Mouse (Mus musculus): ENCODE results near the gene Trmt112. TPM values are rescaled to one million over a fixed set of nuclear protein-coding genes. Genes with fewer than 3 reads are reported as not detected.

Trmt112 gene
- polyA plus RNA-seq, 1 experiment from 2014 or later: 150 TPM

DNA sequence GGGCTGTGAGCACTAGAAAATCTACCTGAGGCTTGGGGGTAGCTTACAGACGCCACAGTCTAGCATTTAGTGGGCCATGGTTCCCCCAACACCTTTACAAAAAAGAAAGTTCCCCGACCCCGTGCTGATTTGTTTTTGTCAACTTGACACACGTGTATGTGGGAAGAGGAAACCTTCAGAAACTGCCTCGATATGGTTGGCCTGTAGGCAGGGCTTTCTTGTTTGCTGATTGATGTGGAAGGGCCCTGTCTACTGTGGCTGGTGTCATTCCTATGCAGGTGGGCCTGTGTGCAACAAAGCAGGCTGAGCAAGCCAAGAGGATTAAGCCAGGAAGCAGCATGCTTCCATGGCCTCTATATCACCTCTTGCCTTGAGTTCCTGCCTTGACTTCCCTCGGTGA lies 3.5 kb downstream of the Trmt112 start:
- Histone ChIP-seq H3K36me3 (ENCODE audit: control insufficient read depth, insufficient read depth, low read length) (peaks cover 34% of the 10 kb centered on the region), H3K9ac (ENCODE audit: low read length) (no peak overlapping the region), H3K4me2 (ENCODE audit: low read length) (no peak overlapping the region), H3K4me1 (ENCODE audit: control insufficient read depth, insufficient read depth, low read length) (peaks cover 11% of the 10 kb centered on the region), H3K27ac (ENCODE audit: low read depth, low read length) (no peak overlapping the region), H3K4me3 (ENCODE audit: low read depth, low read length) (no peak overlapping the region), H3K27me3 (replicated peaks; ENCODE audit: control insufficient read depth, insufficient read depth, low read length) (no peaks in the 10 kb centered on the region), H3K9me3 (replicated peaks; ENCODE audit: control insufficient read depth, low read length) (no peaks in the 10 kb centered on the region)
- DNase-seq (ENCODE audit: low spot score): no peak
- no peak for ATAC-seq
- 89% methylated on average over 6 of the region's 6 CpGs for WGBS

- ATAC-seq: no peak
These were observed 4.5 kb downstream of the Trmt112 start for GRCm38 (mm10) chr19:6913991-6914390.

GRCm38 (mm10) chr19:6914540-6914939 lies 5.0 kb downstream of the Trmt112 start:
- no peak for DNase-seq (ENCODE audit: low spot score)
- WGBS: 92% methylated on average over 9 of the region's 9 CpGs

More at GRCm38 (mm10) chr19:6913991-6914390, 4.5 kb downstream of the Trmt112 start:
- H3K9me3 ChIP-seq (replicated peaks; ENCODE audit: control insufficient read depth, low read length): no peaks in the 10 kb centered on the region
- peaks cover 3% of the 10 kb centered on the region for H3K4me1 ChIP-seq (ENCODE audit: control insufficient read depth, insufficient read depth, low read length)
- no peak overlapping the region for H3K4me3 ChIP-seq (ENCODE audit: low read depth, low read length)
- peaks cover 41% of the 10 kb centered on the region for H3K36me3 ChIP-seq (ENCODE audit: control insufficient read depth, insufficient read depth, low read length)
- WGBS: 79% methylated on average over 11 of the region's 11 CpGs
- no peaks in the 10 kb centered on the region for H3K27me3 ChIP-seq (replicated peaks; ENCODE audit: control insufficient read depth, insufficient read depth, low read length)
- H3K4me2 ChIP-seq (ENCODE audit: low read length): no peak overlapping the region
- no peak for DNase-seq (ENCODE audit: low spot score)
- no peak overlapping the region for H3K9ac ChIP-seq (ENCODE audit: low read length)
- no peak overlapping the region for H3K27ac ChIP-seq (ENCODE audit: low read depth, low read length)

GRCm38 (mm10) chr19:6915276-6915675 lies 5.8 kb downstream of the Trmt112 start:
- peaks cover 8% of the 10 kb centered on the region for H3K4me1 ChIP-seq (ENCODE audit: control insufficient read depth, insufficient read depth, low read length)
- no peak for ATAC-seq
- 87% methylated on average over 4 of the region's 4 CpGs for WGBS

More at GRCm38 (mm10) chr19:6914540-6914939, 5.0 kb downstream of the Trmt112 start:
- no peak overlapping the region for H3K4me2 ChIP-seq (ENCODE audit: low read length)
- no peaks in the 10 kb centered on the region for H3K27me3 ChIP-seq (replicated peaks; ENCODE audit: control insufficient read depth, insufficient read depth, low read length)
- peaks cover 41% of the 10 kb centered on the region for H3K36me3 ChIP-seq (ENCODE audit: control insufficient read depth, insufficient read depth, low read length)
- no peak overlapping the region for H3K9ac ChIP-seq (ENCODE audit: low read length)
- H3K9me3 ChIP-seq (replicated peaks; ENCODE audit: control insufficient read depth, low read length): no peaks in the 10 kb centered on the region
- H3K4me1 ChIP-seq (ENCODE audit: control insufficient read depth, insufficient read depth, low read length): peaks cover 2% of the 10 kb centered on the region; the same call in 1 of the 2 replicates
- no peak overlapping the region for H3K27ac ChIP-seq (ENCODE audit: low read depth, low read length)
- ATAC-seq: no peak
- H3K4me3 ChIP-seq (ENCODE audit: low read depth, low read length): no peak overlapping the region

DNA sequence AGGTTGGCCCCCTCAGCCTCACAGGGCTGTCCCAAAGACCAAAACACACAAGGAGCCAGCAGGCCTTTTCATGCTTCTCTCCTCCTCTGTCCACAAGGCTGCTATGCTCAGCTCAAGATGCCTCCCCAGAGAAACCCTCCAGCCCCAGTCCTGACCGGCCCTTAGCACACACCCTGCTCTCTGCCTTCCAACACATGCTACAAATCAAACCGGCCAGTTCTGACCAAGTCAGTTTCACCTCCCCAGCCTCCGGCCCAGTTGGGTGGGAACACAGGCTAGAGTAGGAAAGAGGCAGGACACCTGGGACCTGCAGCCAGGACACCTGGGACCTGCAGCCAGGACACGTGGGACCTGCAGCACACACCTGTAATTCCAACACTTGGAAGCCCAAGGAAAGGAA lies 7.0 kb downstream of the Trmt112 start:
- H3K4me1 ChIP-seq (ENCODE audit: control insufficient read depth, insufficient read depth, low read length): peaks cover 13% of the 10 kb centered on the region
- no peak overlapping the region for H3K9ac ChIP-seq (ENCODE audit: low read length)
- H3K4me3 ChIP-seq (ENCODE audit: low read depth, low read length): no peak overlapping the region
- peaks cover 34% of the 10 kb centered on the region for H3K36me3 ChIP-seq (ENCODE audit: control insufficient read depth, insufficient read depth, low read length)
- H3K9me3 ChIP-seq (replicated peaks; ENCODE audit: control insufficient read depth, low read length): no peaks in the 10 kb centered on the region
- no peak for DNase-seq (ENCODE audit: low spot score)
- 78% methylated on average over 4 of the region's 4 CpGs for WGBS
- H3K27ac ChIP-seq (ENCODE audit: low read depth, low read length): no peak overlapping the region
- no peak overlapping the region for H3K4me2 ChIP-seq (ENCODE audit: low read length)
- ATAC-seq: no peak
- H3K27me3 ChIP-seq (replicated peaks; ENCODE audit: control insufficient read depth, insufficient read depth, low read length): no peaks in the 10 kb centered on the region

More at GRCm38 (mm10) chr19:6915276-6915675, 5.8 kb downstream of the Trmt112 start:
- H3K36me3 ChIP-seq (ENCODE audit: control insufficient read depth, insufficient read depth, low read length): peaks cover 41% of the 10 kb centered on the region
- no peak overlapping the region for H3K27ac ChIP-seq (ENCODE audit: low read depth, low read length)
- H3K9ac ChIP-seq (ENCODE audit: low read length): no peak overlapping the region
- no peaks in the 10 kb centered on the region for H3K9me3 ChIP-seq (replicated peaks; ENCODE audit: control insufficient read depth, low read length)
- no peaks in the 10 kb centered on the region for H3K27me3 ChIP-seq (replicated peaks; ENCODE audit: control insufficient read depth, insufficient read depth, low read length)
- no peak for DNase-seq (ENCODE audit: low spot score)
- H3K4me2 ChIP-seq (ENCODE audit: low read length): no peak overlapping the region
- no peak overlapping the region for H3K4me3 ChIP-seq (ENCODE audit: low read depth, low read length)

DNA sequence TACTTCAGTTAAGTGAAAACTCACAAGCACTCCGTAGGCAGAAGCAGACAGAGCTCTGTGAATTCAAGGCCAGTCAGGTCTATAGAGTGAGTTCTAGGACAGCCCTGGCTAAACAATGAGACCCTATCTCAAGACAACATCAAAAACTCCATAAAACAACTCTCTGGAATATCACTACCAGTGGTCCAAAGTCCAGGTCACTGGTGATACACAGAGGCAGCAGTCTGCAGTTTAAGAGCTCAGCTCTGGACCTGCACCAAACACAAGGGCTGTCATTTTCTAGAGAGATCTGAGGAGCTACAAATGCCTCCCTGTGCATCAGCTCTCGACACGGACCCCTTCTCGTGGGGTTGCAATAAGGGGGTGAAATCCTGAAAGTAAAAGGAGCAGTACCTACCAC lies 8.8 kb downstream of the Trmt112 start:
- Histone ChIP-seq H3K4me1 (ENCODE audit: control insufficient read depth, insufficient read depth, low read length) (peaks cover 19% of the 10 kb centered on the region), H3K36me3 (ENCODE audit: control insufficient read depth, insufficient read depth, low read length) (peaks cover 16% of the 10 kb centered on the region), H3K9me3 (replicated peaks; ENCODE audit: control insufficient read depth, low read length) (no peaks in the 10 kb centered on the region), H3K9ac (ENCODE audit: low read length) (no peak overlapping the region), H3K4me2 (ENCODE audit: low read length) (no peak overlapping the region), H3K4me3 (ENCODE audit: low read depth, low read length) (no peak overlapping the region), H3K27ac (ENCODE audit: low read depth, low read length) (no peak overlapping the region), H3K27me3 (replicated peaks; ENCODE audit: control insufficient read depth, insufficient read depth, low read length) (peaks cover 8% of the 10 kb centered on the region)
- no peak for DNase-seq (ENCODE audit: low spot score)
- 91% methylated on average over 4 of the region's 4 CpGs for WGBS
- no peak for ATAC-seq

- Histone ChIP-seq H3K4me1 (ENCODE audit: control insufficient read depth, insufficient read depth, low read length) (peaks cover 19% of the 10 kb centered on the region), H3K9ac (ENCODE audit: low read length) (0 out of 2 replicates have a peak overlapping the region, but pooled peaks have one; percentile 88), H3K4me3 (ENCODE audit: low read depth, low read length) (no peak overlapping the region), H3K9me3 (replicated peaks; ENCODE audit: control insufficient read depth, low read length) (no peaks in the 10 kb centered on the region), H3K4me2 (ENCODE audit: low read length) (no peak overlapping the region), H3K36me3 (ENCODE audit: control insufficient read depth, insufficient read depth, low read length) (peaks cover 7% of the 10 kb centered on the region), H3K27me3 (replicated peaks; ENCODE audit: control insufficient read depth, insufficient read depth, low read length) (peaks cover 18% of the 10 kb centered on the region), H3K27ac (ENCODE audit: low read depth, low read length) (no peak overlapping the region)
- no peak for DNase-seq (ENCODE audit: low spot score)
- ATAC-seq: no peak
These were observed 9.9 kb downstream of the Trmt112 start for GRCm38 (mm10) chr19:6919431-6919830.

DNA sequence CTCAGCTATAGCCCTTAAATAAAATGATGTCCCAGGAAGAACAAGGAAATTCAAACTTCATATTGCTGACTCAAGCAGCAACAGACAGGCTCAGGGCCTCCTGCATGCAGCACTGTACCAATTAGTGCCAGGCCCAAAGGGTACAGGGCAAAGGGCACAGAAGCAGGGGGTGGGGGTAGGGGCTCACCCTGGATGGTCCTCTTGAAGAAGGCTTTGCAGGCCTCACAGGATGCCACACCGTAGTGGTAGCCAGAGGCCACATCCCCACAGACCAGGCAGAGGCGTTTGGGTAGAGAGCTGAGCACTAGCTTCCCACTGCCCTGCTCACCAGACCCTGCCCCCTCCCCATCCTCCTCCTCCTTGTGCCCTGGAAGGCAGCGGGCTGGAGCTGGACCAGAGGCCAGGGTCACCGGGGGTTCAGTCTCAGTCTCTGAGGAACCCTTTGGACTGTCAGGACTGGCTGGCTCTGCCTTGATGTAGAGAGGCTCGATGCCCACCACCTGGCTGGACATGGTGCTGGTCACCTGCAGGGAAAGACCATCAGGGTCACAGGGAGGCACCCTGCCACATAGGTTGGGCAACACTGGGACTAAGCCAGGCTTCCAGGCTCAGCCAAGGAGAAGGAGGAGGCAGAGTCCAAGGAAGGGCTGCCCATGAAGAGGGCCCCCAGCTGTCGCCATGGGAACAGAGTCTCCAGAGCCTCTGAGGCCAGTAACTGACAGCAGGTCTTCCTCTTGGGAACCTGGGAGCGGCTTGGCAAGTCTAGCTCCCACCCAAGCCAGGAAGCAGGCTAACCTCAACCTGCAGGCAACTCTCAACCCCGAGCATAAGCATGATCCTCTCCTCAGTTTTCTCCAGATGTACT lies 10.6 kb downstream of the Trmt112 start:
- Histone ChIP-seq H3K27ac (ENCODE audit: low read depth, low read length) (no peak overlapping the region), H3K27me3 (replicated peaks; ENCODE audit: control insufficient read depth, insufficient read depth, low read length) (peaks cover 25% of the 10 kb centered on the region), H3K9me3 (replicated peaks; ENCODE audit: control insufficient read depth, low read length) (no peaks in the 10 kb centered on the region), H3K4me1 (ENCODE audit: control insufficient read depth, insufficient read depth, low read length) (peaks cover 19% of the 10 kb centered on the region), H3K4me3 (ENCODE audit: low read depth, low read length) (peak overlapping the region; percentile 81), H3K4me2 (ENCODE audit: low read length) (peak overlapping the region; percentile 95), H3K9ac (ENCODE audit: low read length) (peak overlapping the region; percentile 88), H3K36me3 (ENCODE audit: control insufficient read depth, insufficient read depth, low read length) (peaks cover 7% of the 10 kb centered on the region)
- 48% methylated on average over 8 of the region's 8 CpGs for WGBS
- ATAC-seq (no peak), DNase-seq (ENCODE audit: low spot score) (peak; percentile 16)
